Mouse (Mus musculus): ENCODE data around the gene Knl1.

The Knl1 gene

GRCm38 (mm10) chr2:119035397-119035745 is 11.5 kb upstream of the Knl1 start:
- no peak for DNase-seq (ENCODE audit: low read depth)

- peak; percentile 68 for DNase-seq (ENCODE audit: low read depth)
Observed at GRCm38 (mm10) chr2:119040882-119041281, 6.0 kb upstream of the Knl1 start.

- DNase-seq (ENCODE audit: low read depth) = no peak
Observed at GRCm38 (mm10) chr2:119045163-119045562, 1.8 kb upstream of the Knl1 start.

- DNase-seq (ENCODE audit: low read depth) = no peak
Observed at GRCm38 (mm10) chr2:119047849-119048248, 930 bp downstream of the Knl1 start.

GRCm38 (mm10) chr2:119050132-119050650 is 3.3 kb downstream of the Knl1 start:
- DNase-seq (ENCODE audit: low read depth) = no peak

- DNase-seq (ENCODE audit: low read depth) = no peak
Observed at GRCm38 (mm10) chr2:119060139-119060538, 13.2 kb downstream of the Knl1 start.

GRCm38 (mm10) chr2:119072397-119072796 is 25.5 kb downstream of the Knl1 start:
- no peak for DNase-seq (ENCODE audit: low read depth)

GRCm38 (mm10) chr2:119086156-119086555 is 39.2 kb downstream of the Knl1 start:
- no peak for DNase-seq (ENCODE audit: low read depth)

GRCm38 (mm10) chr2:119101552-119101951 is 54.6 kb downstream of the Knl1 start:
- no peak for DNase-seq (ENCODE audit: low read depth)

- no peak for DNase-seq (ENCODE audit: low read depth)
Observed at GRCm38 (mm10) chr2:119106583-119106982, 59.7 kb downstream of the Knl1 start.

GRCm38 (mm10) chr2:119108554-119108953 is 61.6 kb downstream of the Knl1 start:
- peak; percentile 29 for DNase-seq (ENCODE audit: low read depth)

- DNase-seq (ENCODE audit: low read depth) = no peak
Observed at GRCm38 (mm10) chr2:119111060-119111459, 64.1 kb downstream of the Knl1 start.

GRCm38 (mm10) chr2:119112438-119113112 is 65.7 kb downstream of the Knl1 start, which contains the start of gene Rad51:
Gene Rad51 (plus strand): TSS chr2:119112793.
- DNase-seq (ENCODE audit: low read depth) = peak; percentile 94

GRCm38 (mm10) chr2:119113121-119113925 is 66.4 kb downstream of the Knl1 start:
- DNase-seq (ENCODE audit: low read depth) = peak; percentile 57

GRCm38 (mm10) chr2:119136346-119136898 is 89.5 kb downstream of the Knl1 start:
- DNase-seq (ENCODE audit: low read depth) = no peak

GRCm38 (mm10) chr2:119145199-119145598 is 98.3 kb downstream of the Knl1 start:
- DNase-seq (ENCODE audit: low read depth) = peak; percentile 46

GRCm38 (mm10) chr2:119146435-119146834 is 99.5 kb downstream of the Knl1 start:
- DNase-seq (ENCODE audit: low read depth) = no peak

- DNase-seq (ENCODE audit: low read depth) = no peak
Observed at GRCm38 (mm10) chr2:119147160-119147678, 100.3 kb downstream of the Knl1 start.

- DNase-seq (ENCODE audit: low read depth) = no peak
Observed at GRCm38 (mm10) chr2:119147775-119148174, 100.9 kb downstream of the Knl1 start.

- no peak for DNase-seq (ENCODE audit: low read depth)
Observed at GRCm38 (mm10) chr2:119152255-119152654, 105.3 kb downstream of the Knl1 start.

GRCm38 (mm10) chr2:119154683-119155082 is 107.8 kb downstream of the Knl1 start:
- no peak for DNase-seq (ENCODE audit: low read depth)
